Mouse (Mus musculus): ENCODE results near the gene Vmn1r82. TPM values are rescaled to one million over a fixed set of nuclear protein-coding genes. Genes with fewer than 3 reads are reported as not detected.

Vmn1r82 gene
- total RNA-seq (2015; ENCODE audit: low replicate concordance) (not detected in 2 replicates), total RNA-seq (2017; ENCODE audit: low replicate concordance) (not detected in 2 replicates)

GRCm38 (mm10) chr7:12300130-12300529 lies at the start of gene Vmn1r82:
Gene Vmn1r82 (plus strand): TSS chr7:12300430.
- ATAC-seq (replicated peaks; ENCODE audit: low FRiP score, poor library complexity, severe bottlenecking), result no peak

GRCm38 (mm10) chr7:12268169-12268568 lies 32.1 kb upstream of the Vmn1r82 start, which contains the start of gene Vmn1r81:
Gene Vmn1r81 (minus strand): TSS chr7:12268269.
- ATAC-seq (replicated peaks; ENCODE audit: low FRiP score, poor library complexity, severe bottlenecking), result no peak

GRCm38 (mm10) chr7:12329381-12329780 lies 29.2 kb downstream of the Vmn1r82 start, which contains the start of gene Vmn1r83:
Gene Vmn1r83 (minus strand): TSS chr7:12329481.
- no peak for ATAC-seq (replicated peaks; ENCODE audit: low FRiP score, poor library complexity, severe bottlenecking)

Other genes with a start within 250 kb of the Vmn1r82 start
- gene Vmn1r78, start 150.2 kb upstream of the Vmn1r82 start, total RNA-seq (2015; ENCODE audit: low replicate concordance), result 0.21 TPM in 1 of 2 replicates, not detected in the other
- gene Vmn1r78, start 150.2 kb upstream of the Vmn1r82 start, total RNA-seq (2017; ENCODE audit: low replicate concordance), result not detected in 2 replicates
- gene Vmn1r79, start 129.2 kb upstream of the Vmn1r82 start, total RNA-seq (2015; ENCODE audit: low replicate concordance), result not detected in 2 replicates
- gene Vmn1r79, start 129.2 kb upstream of the Vmn1r82 start, total RNA-seq (2017; ENCODE audit: low replicate concordance), result not detected in 2 replicates
- not detected in 2 replicates for gene Vmn1r80, start 111.1 kb upstream of the Vmn1r82 start, total RNA-seq (2015; ENCODE audit: low replicate concordance)
- 0.28 TPM in 1 of 2 replicates, not detected in the other for gene Vmn1r80, start 111.1 kb upstream of the Vmn1r82 start, total RNA-seq (2017; ENCODE audit: low replicate concordance)
- not detected in 2 replicates for gene Vmn1r81, start 32.2 kb upstream of the Vmn1r82 start, total RNA-seq (2015; ENCODE audit: low replicate concordance)
- gene Vmn1r81, start 32.2 kb upstream of the Vmn1r82 start, total RNA-seq (2017; ENCODE audit: low replicate concordance), result 0.14 and 0.17 TPM in 2 replicates
- not detected in 2 replicates for gene Vmn1r83, start 29.1 kb downstream of the Vmn1r82 start, total RNA-seq (2015; ENCODE audit: low replicate concordance)
- gene Vmn1r83, start 29.1 kb downstream of the Vmn1r82 start, total RNA-seq (2017; ENCODE audit: low replicate concordance), result not detected in 2 replicates
- gene Vmn1r84, start 68.8 kb downstream of the Vmn1r82 start, total RNA-seq (2015; ENCODE audit: low replicate concordance), result not detected in 2 replicates
- not detected in 2 replicates for gene Vmn1r84, start 68.8 kb downstream of the Vmn1r82 start, total RNA-seq (2017; ENCODE audit: low replicate concordance)
- not detected in 2 replicates for gene Zfp551, start 122.3 kb downstream of the Vmn1r82 start, total RNA-seq (2015; ENCODE audit: low replicate concordance)
- not detected in 2 replicates for gene Zfp551, start 122.3 kb downstream of the Vmn1r82 start, total RNA-seq (2017; ENCODE audit: low replicate concordance)
- 0.19 and 4.4 TPM in 2 replicates for gene Zfp606, start 177.9 kb downstream of the Vmn1r82 start, total RNA-seq (2015; ENCODE audit: low replicate concordance)
- 1.4 and 2.6 TPM in 2 replicates for gene Zfp606, start 177.9 kb downstream of the Vmn1r82 start, total RNA-seq (2017; ENCODE audit: low replicate concordance)
- gene 2900092C05Rik, start 212.1 kb downstream of the Vmn1r82 start, total RNA-seq (2015; ENCODE audit: low replicate concordance), result not detected in 2 replicates
- not detected in 2 replicates for gene 2900092C05Rik, start 212.1 kb downstream of the Vmn1r82 start, total RNA-seq (2017; ENCODE audit: low replicate concordance)